Mouse (Mus musculus) liver, embryonic 14.5 days (tissue): Measurements from ENCODE around the gene Pofut1.

ENCODE experiments used
- CTCF ChIP-seq: IDR thresholded peaks from 2 replicates; pipeline ENCODE4 v1.5.1; 2016; ENCODE audit warnings: antibody characterized with exemption, low read depth, control low read depth
- EP300 ChIP-seq: IDR thresholded peaks from 2 replicates; pipeline ENCODE4 v1.6.1; 2016; ENCODE audit warnings: antibody characterized with exemption, low read depth

DNA sequence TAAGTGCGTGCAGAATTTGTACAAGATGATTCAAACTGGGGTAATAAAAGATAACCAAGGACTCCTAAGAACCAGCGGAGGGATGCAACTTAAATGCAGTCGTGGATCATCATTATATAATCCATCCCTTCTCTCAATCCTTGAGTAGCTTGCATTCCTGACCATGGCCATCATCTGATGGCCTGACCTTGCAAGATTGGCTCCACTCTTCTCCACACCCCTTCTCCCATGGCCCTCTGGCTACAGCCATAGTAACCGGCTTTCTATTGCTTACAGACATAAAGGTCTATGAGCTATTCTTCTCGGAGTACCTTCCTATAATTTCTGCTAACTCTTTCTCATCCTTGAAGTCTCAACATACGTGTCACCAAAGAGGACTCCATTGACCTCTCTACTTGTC, 823 bp downstream of the Pofut1 start:
- TF ChIP-seq CTCF, result no peak
- TF ChIP-seq EP300, result no peak
